Mouse (Mus musculus) cerebellum, adult 2 months (tissue): ENCODE measurements around the gene Fuom.

Source experiments
- CTCF ChIP-seq: fragments of 200-500 bp; IDR thresholded peaks from 2 replicates; pipeline ENCODE4 v1.5.1; 2011; ENCODE audit warnings: low read depth, mild to moderate bottlenecking, control low read depth, low read length, moderate library complexity, borderline replicate concordance; ENCODE audit not compliant: insufficient read depth
- POLR2A ChIP-seq: fragments of 200-500 bp; IDR thresholded peaks from 2 replicates; pipeline ENCODE4 v1.6.1; 2011; ENCODE audit warnings: low read length, control low read depth, borderline replicate concordance; ENCODE audit not compliant: insufficient read depth

- TF ChIP-seq CTCF (no peak), POLR2A (peak; percentile 75)
Measured at GRCm38 (mm10) chr7:140116329-140117054, 14.3 kb upstream of the Fuom start, which contains the start of gene Echs1.
